In genomic region chr17:75370120-75370519, GRCm38 (mm10) we compare ENCODE assay signal across 8 mouse cellular contexts.
DNase-seq lines count a peak whose midpoint lies in the region; ATAC-seq lines count a peak whose summit lies in the region.

No protein-coding gene starts in this region.

- no peak overlapping the region for H3K9ac ChIP-seq in midbrain, embryonic 14.5 days (replicated peaks; ENCODE audit: low read length)
- no peak overlapping the region for H3K9ac ChIP-seq in midbrain, embryonic 15.5 days

- no peak overlapping the region for H3K4me3 ChIP-seq in midbrain, embryonic 14.5 days (replicated peaks; ENCODE audit: low read depth, low read length)
- H3K4me3 ChIP-seq in midbrain, embryonic 15.5 days, result no peak overlapping the region

- no peak overlapping the region for H3K4me2 ChIP-seq in midbrain, embryonic 14.5 days (ENCODE audit: low read length)
- H3K4me2 ChIP-seq in midbrain, embryonic 15.5 days, result no peak overlapping the region

- H3K27ac ChIP-seq in midbrain, embryonic 14.5 days (replicated peaks; ENCODE audit: low read depth, low read length), result no peak overlapping the region
- H3K27ac ChIP-seq in midbrain, embryonic 15.5 days, result no peak overlapping the region

- H3K4me1 ChIP-seq in midbrain, embryonic 14.5 days (ENCODE audit: control insufficient read depth, insufficient read depth, low read length), result no peaks in the 10 kb centered on the region
- H3K4me1 ChIP-seq in midbrain, embryonic 15.5 days, result no peaks in the 10 kb centered on the region

- 93% methylated on average over 4 of the region's 4 CpGs for WGBS in midbrain, embryonic 14.5 days
- 91% methylated on average over 4 of the region's 4 CpGs for WGBS in midbrain, embryonic 15.5 days

- peak; percentile 64 for DNase-seq in heart, adult 11 months
- DNase-seq in heart, adult 9 months (ENCODE audit: low spot score in 2 of 2), result no peak
- DNase-seq in midbrain, embryonic 14.5 days, result peak; percentile 43
- DNase-seq in c-Kit-positive CD71-positive TER-119-negative erythroid progenitor cells, embryonic 14.5 days (ENCODE audit: low read depth), result peak; percentile 40
- DNase-seq in retina, embryonic 14.5 days (ENCODE audit: low spot score), result peak; percentile 69
- no peak for DNase-seq in frontal cortex, postnatal 36 days (ENCODE audit: low spot score in 2 of 2)
- no peak for DNase-seq in ovary, postnatal 10 days (ENCODE audit: low spot score)

- ATAC-seq in midbrain, embryonic 14.5 days (ENCODE audit: low FRiP score, low TSS enrichment), result no peak
- no peak for ATAC-seq in midbrain, embryonic 15.5 days (replicated peaks)

- H3K36me3 ChIP-seq in midbrain, embryonic 14.5 days (ENCODE audit: control insufficient read depth, insufficient read depth, low read length), result no peaks in the 10 kb centered on the region
- no peaks in the 10 kb centered on the region for H3K36me3 ChIP-seq in midbrain, embryonic 15.5 days (replicated peaks)

- no peaks in the 10 kb centered on the region for H3K9me3 ChIP-seq in midbrain, embryonic 14.5 days (ENCODE audit: control insufficient read depth, low read length)
- H3K9me3 ChIP-seq in midbrain, embryonic 15.5 days, result no peaks in the 10 kb centered on the region

- H3K27me3 ChIP-seq in midbrain, embryonic 14.5 days (ENCODE audit: control insufficient read depth, insufficient read depth, low read length), result no peaks in the 10 kb centered on the region
- H3K27me3 ChIP-seq in midbrain, embryonic 15.5 days (replicated peaks), result no peaks in the 10 kb centered on the region

Comparison
In these comparisons a context has a peak if more than half of its experiments do, and no peak if none do; other contexts are left out.
1. DNase-seq: peak in heart, adult 11 months (single experiment), midbrain, embryonic 14.5 days (single experiment), c-Kit-positive CD71-positive TER-119-negative erythroid progenitor cells, embryonic 14.5 days (single experiment) and retina, embryonic 14.5 days (single experiment); none in heart, adult 9 months (0 of 2), frontal cortex, postnatal 36 days (0 of 2) and ovary, postnatal 10 days (single experiment).